Mouse (Mus musculus): Measurements from ENCODE around the gene Dnajc30.
"Not testable (repeated sequence)": the region's sequence is repeated elsewhere in the genome, so short reads cannot be mapped to it uniquely, and the experiment has no call there.

The Dnajc30 gene

DNA sequence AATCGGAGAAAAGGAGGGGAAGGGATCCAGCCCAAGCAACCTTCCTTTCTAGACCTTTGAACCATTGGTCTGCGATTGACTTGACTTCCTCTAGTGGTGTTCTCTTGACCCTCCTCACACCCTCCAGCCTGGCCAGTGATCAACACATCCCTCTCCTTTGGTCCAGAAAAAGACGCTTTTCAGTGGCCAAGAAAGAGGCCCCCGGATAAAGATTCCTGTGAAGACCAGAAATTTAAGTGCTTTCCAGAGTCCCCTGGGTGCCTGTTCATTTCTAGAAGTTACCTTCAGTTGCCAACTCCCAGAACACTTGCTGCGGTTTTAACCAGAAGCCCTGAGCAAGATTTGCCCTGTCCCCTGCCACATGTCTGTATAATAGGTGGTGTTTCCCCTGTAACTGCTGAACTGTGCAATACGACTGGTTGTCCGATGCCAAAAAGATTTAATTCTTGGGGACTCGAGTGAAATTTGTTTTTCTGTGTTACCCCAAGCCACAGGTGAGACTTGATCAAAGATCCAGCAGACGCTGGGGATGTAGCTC lies 976 bp downstream of the Dnajc30 start, which contains the start of gene Bud23:
Gene Bud23 (minus strand): TSS at position 51 of the 538 bp plus-strand sequence.
- not testable (repeated sequence) for DNase-seq

DNA sequence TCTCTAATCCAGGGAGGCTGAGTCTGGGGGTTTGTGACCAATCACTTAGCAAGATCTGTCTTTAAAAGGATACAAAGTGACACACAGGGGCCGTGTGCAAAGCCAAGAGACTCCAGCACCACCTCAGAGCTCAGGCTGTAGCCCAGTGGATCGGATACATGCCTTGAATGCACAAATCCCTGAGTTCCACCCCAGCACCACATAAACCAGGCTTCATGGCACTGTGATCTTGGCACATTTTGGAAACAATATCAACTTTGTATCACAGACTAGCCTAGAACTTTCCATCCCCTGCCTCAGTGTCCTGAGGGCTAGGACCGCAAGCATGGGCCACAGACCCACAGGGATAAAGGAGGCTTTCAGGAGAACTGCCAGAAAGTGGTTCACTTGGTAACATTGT lies 2.0 kb downstream of the Dnajc30 start:
- no peak for DNase-seq

GRCm38 (mm10) chr5:135070448-135070847 lies 6.4 kb downstream of the Dnajc30 start:
- DNase-seq, result no peak

- no peak for DNase-seq
These were observed 8.1 kb downstream of the Dnajc30 start for GRCm38 (mm10) chr5:135072061-135072460.

DNA sequence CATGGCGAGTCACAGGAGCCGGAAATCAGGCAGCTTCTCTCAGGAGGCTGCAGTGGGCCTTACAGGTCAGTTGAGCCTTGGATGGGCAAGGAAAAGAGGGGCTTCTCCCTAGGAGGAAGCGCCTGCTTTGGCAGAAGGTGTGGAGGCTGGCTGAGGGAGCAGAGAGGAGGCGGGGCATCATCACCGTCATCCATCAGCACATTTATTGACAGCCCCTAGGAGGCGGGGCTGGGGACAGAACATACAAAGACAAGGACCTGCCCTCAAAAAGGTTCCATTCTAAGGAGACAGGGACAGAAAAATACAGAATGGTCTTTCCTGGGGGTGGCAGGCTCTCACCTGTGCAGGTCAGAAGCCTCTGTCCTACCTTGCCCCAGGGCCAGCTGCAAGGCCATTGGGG lies 8.7 kb downstream of the Dnajc30 start:
- no peak for DNase-seq

DNA sequence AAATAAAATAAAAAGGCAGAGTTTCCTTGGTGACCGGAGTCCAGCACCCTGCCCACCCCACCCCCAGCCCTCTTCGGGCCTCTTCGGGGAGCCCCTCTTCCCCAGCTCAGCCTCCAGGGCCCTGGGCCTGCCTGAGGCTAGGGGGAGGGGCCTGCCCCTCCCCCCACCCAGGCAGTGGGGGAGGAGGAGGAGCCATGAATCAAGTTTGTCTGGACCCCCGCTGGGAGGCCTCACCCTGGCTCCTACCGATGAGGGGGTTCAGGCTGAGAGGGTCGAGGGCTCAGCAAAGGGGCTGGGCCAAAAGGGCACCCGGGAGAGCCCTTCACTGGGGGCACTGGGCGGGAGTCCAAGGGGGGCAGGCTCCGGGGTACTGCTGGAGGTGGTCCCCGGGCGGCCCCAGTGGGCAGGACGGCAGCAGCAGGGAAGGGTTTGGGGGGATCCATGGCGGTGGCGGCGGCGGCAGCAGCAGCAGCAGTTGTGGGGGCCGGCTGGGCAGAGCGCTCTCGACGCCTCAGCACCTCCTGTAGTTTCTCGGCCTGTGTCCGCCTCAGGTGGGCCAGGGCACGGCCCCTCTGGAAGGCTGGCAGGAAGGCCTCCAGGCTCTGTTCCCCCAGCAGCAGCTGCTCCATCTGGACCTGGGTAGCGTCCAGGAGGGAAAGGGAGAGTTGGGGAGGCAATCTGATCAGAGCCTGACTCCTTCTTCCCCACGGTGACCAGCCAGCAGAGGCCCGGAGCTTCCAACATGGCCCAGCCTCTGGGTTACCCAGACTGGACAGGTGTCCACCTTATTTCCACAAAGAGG lies 9.5 kb downstream of the Dnajc30 start:
- DNase-seq, result no peak

GRCm38 (mm10) chr5:135075655-135076054 lies 11.7 kb downstream of the Dnajc30 start:
- DNase-seq, result no peak

DNA sequence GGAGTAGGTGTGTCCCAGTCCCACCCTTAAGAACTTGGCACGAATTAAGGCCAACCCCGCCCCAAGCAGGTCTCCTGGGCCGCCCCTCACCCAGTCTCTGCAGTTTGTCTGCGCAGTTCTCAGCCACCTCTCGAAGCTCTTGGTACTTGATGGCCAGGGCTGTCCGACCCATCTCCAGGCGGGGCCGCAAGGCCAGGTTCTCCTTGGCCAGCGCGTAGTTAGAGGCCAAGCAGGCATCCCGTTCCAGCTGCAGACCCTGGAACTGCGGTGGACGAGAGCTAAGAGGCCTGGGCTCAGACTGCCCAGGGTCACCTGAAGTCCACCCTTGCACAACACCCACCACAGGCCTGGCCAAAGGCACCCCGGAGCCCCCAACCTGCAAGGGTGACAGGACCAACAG lies 12.4 kb downstream of the Dnajc30 start:
- peak; percentile 39 for DNase-seq

- DNase-seq, result peak; percentile 83
These were observed 13.0 kb downstream of the Dnajc30 start for GRCm38 (mm10) chr5:135076931-135077505.

DNA sequence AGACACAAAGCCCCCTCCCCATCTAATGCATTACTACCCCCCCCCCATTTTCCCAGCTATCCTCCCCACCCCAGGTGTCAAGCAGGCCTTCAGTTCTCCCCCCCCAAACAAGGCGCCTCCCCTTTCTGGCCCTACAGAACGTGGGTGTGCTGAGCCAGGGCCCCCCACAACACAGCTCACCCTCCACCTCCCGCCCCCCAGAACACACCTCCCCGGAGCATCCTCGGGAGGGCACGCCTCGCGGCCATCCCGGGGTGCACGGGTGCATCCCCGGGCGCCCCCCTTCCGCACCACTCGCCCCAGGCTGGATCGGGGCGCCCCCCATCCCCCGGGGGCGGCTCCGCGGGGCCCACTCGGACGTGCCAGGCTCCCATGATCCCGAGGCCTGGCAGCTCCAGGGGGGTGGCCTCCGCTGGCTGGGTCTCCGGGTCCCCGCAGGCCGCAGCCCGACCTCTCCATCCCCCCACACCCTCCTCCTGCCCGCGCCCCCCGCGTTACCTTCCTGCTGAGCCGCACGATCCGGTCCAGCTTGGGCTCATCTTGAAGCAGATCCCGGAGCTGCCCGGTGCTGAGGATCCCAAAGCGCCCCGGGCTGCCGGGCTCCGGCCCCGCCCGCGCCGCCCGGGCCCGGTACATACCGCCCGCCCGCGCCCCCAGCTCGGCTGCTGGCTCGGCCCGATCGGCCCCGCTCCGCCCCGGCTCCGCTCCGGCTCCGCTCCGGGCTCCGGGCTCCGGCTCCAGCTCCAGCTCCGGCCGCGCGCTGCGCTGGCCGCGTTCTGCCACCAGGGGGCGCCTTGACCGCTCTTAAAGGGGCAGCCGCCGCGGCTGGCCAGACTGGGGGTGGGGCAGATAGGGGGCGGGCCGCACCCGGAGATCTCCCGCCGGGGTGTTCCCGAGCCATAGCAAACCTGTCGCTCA lies 13.8 kb downstream of the Dnajc30 start, which contains the start of gene Vps37d:
Gene Vps37d (minus strand): TSS at position 703 of the 918 bp plus-strand sequence.
- DNase-seq, result peak; percentile 84

DNA sequence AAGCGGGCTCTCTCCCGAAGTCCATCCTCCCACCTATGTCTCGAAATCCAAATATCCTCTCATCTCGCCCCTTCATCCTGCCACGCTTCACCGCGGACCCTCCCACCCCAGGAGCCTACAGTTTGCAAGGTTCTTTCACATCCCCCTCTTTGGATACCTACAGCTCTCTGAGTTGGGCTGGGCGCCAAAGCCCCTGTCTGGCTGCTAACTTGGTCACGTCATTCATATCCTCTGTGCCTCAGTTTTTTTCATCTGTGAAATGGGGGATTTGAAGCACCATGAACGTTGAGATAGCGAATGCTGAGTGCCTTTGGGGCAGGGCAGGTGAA lies 14.4 kb downstream of the Dnajc30 start:
- no peak for DNase-seq

GRCm38 (mm10) chr5:135079578-135079977 lies 15.6 kb downstream of the Dnajc30 start:
- no peak for DNase-seq

- no peak for DNase-seq
These were observed 16.5 kb downstream of the Dnajc30 start for GRCm38 (mm10) chr5:135080539-135080938.

- no peak for DNase-seq
These were observed 22.9 kb downstream of the Dnajc30 start for GRCm38 (mm10) chr5:135086871-135087270.

- DNase-seq, result peak; percentile 83
These were observed 25.7 kb downstream of the Dnajc30 start, which contains the start of gene Mlxipl for GRCm38 (mm10) chr5:135089653-135090052. TSS of gene Mlxipl (plus strand) at chr5:135089890.

GRCm38 (mm10) chr5:135100981-135101380 lies 37.0 kb downstream of the Dnajc30 start:
- no peak for DNase-seq

GRCm38 (mm10) chr5:135103999-135104660 lies 40.1 kb downstream of the Dnajc30 start:
- peak; percentile 23 for DNase-seq

DNA sequence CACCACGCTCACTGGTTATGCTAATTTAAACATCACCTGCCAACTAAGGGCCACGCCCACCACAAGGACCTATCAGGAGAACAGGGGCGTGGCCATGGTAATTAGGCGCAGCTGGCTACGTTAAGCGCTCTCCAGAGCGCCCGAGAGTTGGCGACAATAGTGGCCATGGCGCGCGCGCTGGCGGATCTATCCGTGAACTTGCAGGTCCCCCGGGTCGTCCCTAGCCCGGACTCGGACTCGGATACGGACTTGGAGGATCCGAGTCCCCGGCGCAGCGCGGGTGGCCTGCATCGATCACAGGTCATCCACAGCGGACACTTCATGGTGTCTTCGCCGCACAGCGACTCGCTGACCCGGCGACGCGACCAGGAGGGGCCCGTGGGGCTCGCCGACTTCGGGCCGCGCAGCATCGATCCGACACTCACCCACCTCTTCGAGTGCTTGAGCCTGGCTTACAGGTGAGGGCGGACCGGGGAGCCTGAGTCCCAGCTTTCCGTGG lies 42.8 kb downstream of the Dnajc30 start:
- peak; percentile 96 for DNase-seq

DNA sequence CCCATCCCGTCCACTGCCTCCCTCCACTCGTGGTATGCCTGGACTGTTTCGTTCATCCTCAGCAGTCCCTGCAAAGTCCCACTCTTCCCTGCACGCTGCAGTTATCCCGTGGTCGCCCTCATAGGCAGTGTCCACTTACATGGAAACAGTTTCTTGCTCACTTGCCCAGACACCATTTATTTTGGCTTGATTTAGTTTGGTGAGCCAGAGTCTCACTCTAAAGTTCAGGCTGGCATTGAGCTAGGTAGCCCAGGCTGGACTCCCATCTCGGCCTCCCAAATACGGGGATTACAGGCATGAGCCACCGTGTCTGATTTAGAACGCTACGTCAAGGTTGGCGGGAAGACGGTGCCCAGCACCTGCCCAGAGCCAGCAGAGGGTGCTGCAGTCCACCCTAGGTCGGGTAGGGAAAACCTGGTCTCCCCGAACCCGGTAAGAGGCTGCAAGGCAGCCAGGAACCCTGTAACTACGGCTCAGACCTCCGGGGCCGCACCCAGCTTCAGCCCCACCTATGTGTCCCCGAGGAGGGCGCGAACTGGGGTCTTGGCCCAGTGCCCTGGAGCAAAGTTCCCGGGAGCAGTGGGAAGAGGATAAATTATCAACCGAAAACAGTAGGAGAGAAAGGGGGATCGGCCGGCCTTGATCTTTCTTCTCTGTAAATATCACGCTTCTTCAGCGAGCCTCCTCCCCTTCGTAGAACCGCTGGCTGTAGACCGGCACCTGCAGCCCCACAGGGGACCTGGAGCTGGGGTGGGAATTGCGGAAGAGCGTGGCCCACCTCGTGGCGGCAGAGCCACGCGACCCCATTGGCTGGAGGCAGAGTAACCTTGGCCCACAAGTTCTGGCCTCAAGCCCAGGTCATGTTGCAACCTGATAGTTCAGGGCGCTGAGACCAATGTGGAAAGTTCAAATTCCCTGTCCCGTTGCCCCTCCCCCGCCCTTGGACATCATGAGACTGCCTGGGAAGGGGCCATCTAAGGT lies 43.8 kb downstream of the Dnajc30 start:
- DNase-seq, result peak; percentile 93

DNA sequence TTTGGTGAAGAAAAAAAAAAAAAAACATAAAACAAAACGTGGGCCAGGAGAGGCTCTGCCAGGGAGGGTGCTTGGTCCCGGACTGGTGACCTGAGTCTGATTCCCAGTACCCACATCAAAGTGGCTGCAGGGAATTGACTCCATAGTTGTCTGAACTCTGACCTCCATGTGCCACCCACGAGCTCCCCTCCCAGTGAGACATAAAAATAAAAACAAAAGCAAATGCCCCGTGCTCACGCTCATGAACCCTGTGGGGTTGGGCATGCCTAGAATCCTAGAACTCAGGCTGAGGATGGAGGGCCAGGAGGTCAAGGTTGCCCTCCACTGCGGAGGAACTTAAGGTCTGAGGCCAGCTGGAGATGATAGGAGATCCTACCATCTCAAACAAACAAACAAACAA lies 45.0 kb downstream of the Dnajc30 start:
- DNase-seq, result peak; percentile 54

DNA sequence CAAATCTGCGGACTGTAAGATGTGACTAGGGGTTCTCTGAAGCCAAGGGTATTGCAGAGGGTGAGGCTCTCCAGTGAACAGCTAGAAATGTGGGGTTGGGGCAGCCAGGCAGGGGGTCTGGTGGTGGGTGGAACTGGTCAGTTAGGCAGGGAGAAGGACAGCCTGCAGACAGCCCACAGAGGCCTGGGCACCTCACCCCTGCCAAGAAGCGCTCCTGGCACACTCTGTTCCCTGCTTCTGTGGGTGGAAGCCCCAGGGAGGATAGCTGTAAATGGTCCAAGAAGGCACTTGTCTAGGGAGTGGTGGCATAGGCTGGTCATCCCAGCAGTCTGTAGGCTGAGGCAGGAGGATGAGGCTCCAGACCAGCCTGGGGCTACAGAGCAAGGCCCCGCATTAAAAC lies 45.4 kb downstream of the Dnajc30 start:
- DNase-seq, result peak; percentile 42
